Mouse (Mus musculus) forebrain, embryonic 15.5 days (tissue): ENCODE data around the gene Ccdc183. TPM values are rescaled to one million over a fixed set of nuclear protein-coding genes. Genes with fewer than 3 reads are reported as not detected.

Experiments
- ATAC-seq: fragments of 200-750 bp; cut with Nextera tagmentation; replicated peaks from 2 replicates; pipeline ENCODE4 v1.8.0; 2017; ENCODE audit warnings: mild to moderate bottlenecking, moderate TSS enrichment, moderate library complexity
- H3K27ac ChIP-seq: fragments of 300-500 bp; sonication (generic); replicated peaks from 2 replicates; pipeline ENCODE4 v1.5.1; 2015; ENCODE audit warnings: mild to moderate bottlenecking, inconsistent platforms
- H3K27me3 ChIP-seq: fragments of 300-500 bp; sonication (generic); 2 replicates; pipeline ENCODE4 v1.6.1; 2015; ENCODE audit warnings: inconsistent platforms
- H3K36me3 ChIP-seq: fragments of 300-500 bp; sonication (generic); 2 replicates; pipeline ENCODE4 v1.6.1; 2015; ENCODE audit warnings: mild to moderate bottlenecking, inconsistent platforms
- H3K4me1 ChIP-seq: fragments of 300-500 bp; sonication (generic); 2 replicates; pipeline ENCODE4 v1.6.1; 2015; ENCODE audit warnings: inconsistent platforms
- H3K4me2 ChIP-seq: fragments of 300-500 bp; sonication (generic); replicated peaks from 2 replicates; pipeline ENCODE4 v1.6.1; 2015; ENCODE audit warnings: mild to moderate bottlenecking, inconsistent platforms
- H3K4me3 ChIP-seq: fragments of 300-500 bp; sonication (generic); 2 replicates; pipeline ENCODE4 v1.5.1; 2015; ENCODE audit warnings: mild to moderate bottlenecking, inconsistent platforms
- H3K9ac ChIP-seq: fragments of 300-500 bp; sonication (generic); replicated peaks from 2 replicates; pipeline ENCODE4 v1.6.1; 2015; ENCODE audit warnings: mild to moderate bottlenecking, inconsistent platforms
- H3K9me3 ChIP-seq: fragments of 300-500 bp; sonication (generic); 2 replicates; pipeline ENCODE4 v1.6.1; 2016; ENCODE audit warnings: inconsistent platforms
- WGBS: fragments of 180-500 bp; shearing (Covaris S2); methylation state at CpG from one replicate; pipeline ENCODE4 v1.1.7; 2015; ENCODE audit warnings: mixed read lengths; 5-methylcytosine and 5-hydroxymethylcytosine counted together
- polyA plus RNA-seq: library from polyadenylated mRNA; unstranded; fragments of >200 nt; fragmentation: Nextera tagmentation; extraction: Ambion mirVana; gene quantifications from 2 replicates; pipeline ENCODE4 v1.2.1, GENCODE M21; 2015

Ccdc183 gene
- polyA plus RNA-seq, 1 experiment from 2014 or later = 0.14 TPM

DNA sequence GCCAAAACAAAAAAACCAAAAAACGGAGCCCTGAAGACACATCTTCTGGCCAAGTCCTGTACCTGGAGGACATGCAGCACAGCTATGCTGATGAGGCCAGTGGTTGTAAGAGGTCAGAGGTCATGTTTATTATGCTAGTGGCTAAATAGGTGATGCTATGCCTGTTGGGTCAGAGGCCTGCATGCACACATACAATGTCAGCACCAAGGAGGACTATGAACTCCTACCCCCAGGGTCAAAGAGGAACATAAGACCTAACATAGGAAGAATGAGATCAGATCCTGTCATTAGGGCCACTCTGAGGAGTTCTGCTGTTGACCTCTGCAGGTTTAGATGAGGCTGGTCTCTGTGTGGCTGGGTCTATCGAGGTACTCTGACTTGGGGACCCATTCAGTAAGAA lies 17.4 kb downstream of the Ccdc183 start:
- no peaks in the 10 kb centered on the region for H3K4me1 ChIP-seq
- no peak overlapping the region for H3K4me3 ChIP-seq
- no peak overlapping the region for H3K9ac ChIP-seq
- ATAC-seq = no peak
- peaks cover 73% of the 10 kb centered on the region for H3K36me3 ChIP-seq
- H3K27ac ChIP-seq = no peak overlapping the region
- H3K9me3 ChIP-seq = no peaks in the 10 kb centered on the region
- H3K27me3 ChIP-seq = no peaks in the 10 kb centered on the region
- WGBS = 81% methylated on average over 2 of the region's 2 CpGs
- no peak overlapping the region for H3K4me2 ChIP-seq

DNA sequence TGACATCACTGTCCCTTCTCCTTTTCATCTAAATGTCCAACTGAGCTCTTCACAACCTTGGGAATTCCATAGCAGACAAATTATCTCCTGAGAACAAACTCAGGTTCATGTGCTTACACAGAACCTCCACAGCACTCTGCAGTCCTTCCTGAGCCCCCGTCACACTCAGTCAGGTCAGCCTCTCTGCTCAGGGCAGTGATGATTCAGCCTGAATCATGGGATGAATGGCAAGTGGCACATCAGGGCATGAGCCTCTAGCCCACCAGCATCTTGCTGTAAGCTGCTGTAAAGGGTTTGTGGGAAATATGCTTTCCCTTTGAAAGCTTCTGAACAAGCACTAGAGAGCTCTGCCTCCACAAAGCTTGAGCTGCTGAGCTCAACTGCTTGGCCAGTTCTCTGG lies 18.7 kb downstream of the Ccdc183 start:
- Histone ChIP-seq H3K27ac (no peak overlapping the region), H3K27me3 (no peaks in the 10 kb centered on the region), H3K4me1 (no peaks in the 10 kb centered on the region), H3K36me3 (peaks cover 81% of the 10 kb centered on the region), H3K9ac (no peak overlapping the region), H3K9me3 (no peaks in the 10 kb centered on the region), H3K4me2 (no peak overlapping the region), H3K4me3 (no peak overlapping the region)
- no peak for ATAC-seq
- 100% methylated on average over 1 of the region's 1 CpGs for WGBS

DNA sequence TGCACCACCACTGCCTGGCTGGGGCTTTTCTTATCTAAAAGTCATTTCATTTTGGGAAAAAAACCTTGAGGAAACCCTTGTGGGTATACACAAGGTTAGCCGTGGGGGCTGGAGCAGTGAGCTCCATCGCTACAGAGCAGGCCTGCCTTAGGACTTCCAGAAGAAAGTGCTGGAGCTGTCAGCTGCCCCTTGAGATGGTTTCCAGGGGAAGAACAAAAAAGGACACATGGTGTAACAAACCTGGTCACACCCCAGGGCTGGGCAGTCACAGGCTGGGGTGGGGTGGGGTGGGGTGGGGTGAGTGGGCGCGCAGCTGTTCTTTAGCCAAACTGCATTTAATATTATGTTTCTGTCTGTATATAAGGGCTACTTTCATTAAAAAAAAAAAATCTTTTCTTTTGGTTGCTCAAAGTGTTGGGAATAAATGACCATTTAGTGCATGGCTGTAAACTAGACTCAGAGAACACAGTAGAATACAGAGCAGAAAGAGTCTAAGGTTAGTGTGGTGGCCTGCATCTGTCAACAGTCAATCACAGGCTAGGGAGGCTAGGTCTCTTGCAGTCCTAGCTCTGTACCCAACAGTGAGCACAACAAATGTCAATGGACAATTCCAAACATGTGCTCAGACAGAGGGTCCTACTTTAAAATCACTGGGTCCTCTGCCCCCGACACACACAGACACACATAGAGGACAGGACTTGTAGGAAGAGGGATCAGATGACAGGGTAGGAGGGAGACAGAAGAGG lies 20.5 kb downstream of the Ccdc183 start:
- H3K4me2 ChIP-seq = no peak overlapping the region
- no peak overlapping the region for H3K27ac ChIP-seq
- peaks cover 93% of the 10 kb centered on the region for H3K36me3 ChIP-seq
- no peaks in the 10 kb centered on the region for H3K4me1 ChIP-seq
- 94% methylated on average over 5 of the region's 5 CpGs for WGBS
- no peak for ATAC-seq
- no peak overlapping the region for H3K9ac ChIP-seq
- no peaks in the 10 kb centered on the region for H3K9me3 ChIP-seq
- no peak overlapping the region for H3K4me3 ChIP-seq
- no peaks in the 10 kb centered on the region for H3K27me3 ChIP-seq

DNA sequence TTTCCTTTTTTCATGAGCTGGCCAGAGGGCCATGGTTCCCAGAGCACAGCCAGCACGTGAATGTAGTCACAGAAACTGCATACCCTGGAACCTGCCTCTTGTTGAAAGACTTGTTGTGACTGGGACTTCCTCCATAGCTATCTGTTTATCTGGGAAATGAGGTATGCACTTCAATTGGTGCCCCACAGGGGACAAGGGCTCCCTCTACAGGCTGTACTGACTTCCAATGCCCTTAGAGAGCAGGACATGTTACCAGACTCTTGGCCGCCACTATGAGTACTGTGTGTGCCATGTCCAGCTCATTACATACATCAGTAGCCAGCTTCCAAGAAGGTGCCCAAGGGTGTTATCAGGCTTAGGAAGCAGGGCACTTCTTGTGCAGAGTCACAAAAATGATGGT lies 25.6 kb downstream of the Ccdc183 start:
- no peak for ATAC-seq

DNA sequence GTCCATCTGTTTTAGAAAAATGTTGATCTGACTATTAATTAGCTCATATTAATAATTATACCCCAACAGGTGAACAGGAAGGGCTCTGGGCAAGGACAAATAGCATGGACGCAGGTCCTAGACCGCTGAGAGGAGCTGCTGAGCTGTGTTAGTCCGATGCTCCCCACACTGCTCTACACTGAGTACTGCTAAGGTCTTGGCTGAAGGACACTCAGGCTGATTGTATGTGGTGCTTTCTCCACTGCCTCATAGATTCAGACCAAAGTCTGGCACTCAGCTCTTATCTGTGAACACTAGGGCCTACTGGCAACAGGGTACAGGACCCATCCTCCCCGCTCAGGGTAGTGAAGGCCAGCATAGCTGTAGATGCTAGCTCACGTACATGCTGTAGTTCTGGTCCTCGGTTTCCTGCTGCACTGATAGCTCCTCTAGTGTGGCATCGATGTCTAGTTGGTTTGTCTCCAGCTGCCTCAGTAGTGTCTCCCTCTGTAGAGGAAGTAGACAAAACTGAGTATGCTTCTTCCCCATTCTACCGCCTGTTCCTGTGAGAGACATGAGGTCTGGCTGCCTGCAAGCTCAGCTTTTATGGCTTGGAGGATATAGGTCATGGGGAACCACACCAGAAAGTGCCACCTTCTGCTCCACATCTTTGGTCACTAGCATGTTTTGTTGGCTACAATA lies 29.1 kb downstream of the Ccdc183 start:
- Histone ChIP-seq H3K4me3 (no peak overlapping the region), H3K36me3 (peaks cover 68% of the 10 kb centered on the region), H3K4me2 (no peak overlapping the region), H3K27ac (no peak overlapping the region), H3K9me3 (no peaks in the 10 kb centered on the region), H3K9ac (no peak overlapping the region), H3K27me3 (no peaks in the 10 kb centered on the region), H3K4me1 (no peaks in the 10 kb centered on the region)
- ATAC-seq = no peak
- 95% methylated on average over 8 of the region's 8 CpGs for WGBS

More for the DNA sequence above, 25.6 kb downstream of the Ccdc183 start:
- Histone ChIP-seq H3K36me3 (peaks cover 72% of the 10 kb centered on the region), H3K4me2 (no peak overlapping the region), H3K9ac (no peak overlapping the region), H3K27ac (no peak overlapping the region), H3K4me3 (no peak overlapping the region), H3K9me3 (no peaks in the 10 kb centered on the region), H3K4me1 (no peaks in the 10 kb centered on the region), H3K27me3 (no peaks in the 10 kb centered on the region)
- WGBS = 81% methylated on average over 2 of the region's 2 CpGs

DNA sequence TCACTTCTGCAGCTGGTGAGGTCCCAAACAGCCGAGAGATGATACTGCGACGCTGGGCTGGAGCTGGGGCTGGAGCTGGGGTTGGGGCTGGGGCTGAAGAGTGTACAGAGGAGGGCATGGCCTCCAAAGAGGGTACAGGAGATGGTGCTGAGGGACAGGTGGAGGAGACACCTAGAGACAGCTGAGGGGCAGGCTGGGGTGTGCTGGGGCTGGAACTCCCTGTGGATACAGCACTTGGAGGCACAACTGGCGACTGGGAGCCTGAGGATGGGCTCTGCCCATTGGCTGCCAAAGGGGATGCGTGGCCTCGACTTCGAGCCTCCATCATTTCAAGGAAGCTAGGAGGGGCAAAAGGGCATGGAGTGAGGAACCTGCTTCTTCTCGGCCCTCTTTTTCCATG lies 30.2 kb downstream of the Ccdc183 start:
- ATAC-seq = no peak
- Histone ChIP-seq H3K4me3 (no peak overlapping the region), H3K9ac (no peak overlapping the region), H3K4me1 (peaks cover 5% of the 10 kb centered on the region), H3K4me2 (no peak overlapping the region), H3K27ac (no peak overlapping the region), H3K36me3 (peaks cover 60% of the 10 kb centered on the region), H3K27me3 (no peaks in the 10 kb centered on the region), H3K9me3 (no peaks in the 10 kb centered on the region)
- 90% methylated on average over 8 of the region's 8 CpGs for whole genome bisulfite sequencing

DNA sequence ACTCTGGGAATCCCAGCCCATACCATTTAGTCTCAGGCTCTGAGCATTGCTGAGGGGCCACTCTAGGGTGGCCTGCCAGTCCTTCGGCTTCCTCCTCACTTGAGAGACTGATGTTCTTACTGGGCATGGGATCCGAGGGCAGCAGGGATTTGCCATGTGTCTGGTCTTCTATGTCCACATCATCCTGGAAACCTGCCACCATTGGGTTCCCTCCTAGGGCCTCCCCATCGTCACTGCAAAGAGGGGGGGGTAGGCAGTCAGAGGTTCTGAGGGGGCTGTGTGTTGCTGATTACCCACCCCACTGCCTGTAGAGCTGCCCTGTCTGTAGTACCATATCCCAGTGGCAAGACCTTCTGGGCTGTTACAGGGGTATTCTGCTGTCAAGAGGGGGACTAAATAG lies 31.9 kb downstream of the Ccdc183 start:
- 89% methylated on average over 3 of the region's 3 CpGs for WGBS
- no peak overlapping the region for H3K27ac ChIP-seq
- no peaks in the 10 kb centered on the region for H3K9me3 ChIP-seq
- H3K4me1 ChIP-seq = peaks cover 20% of the 10 kb centered on the region
- H3K36me3 ChIP-seq = peaks cover 44% of the 10 kb centered on the region
- H3K9ac ChIP-seq = no peak overlapping the region
- H3K4me3 ChIP-seq = no peak overlapping the region
- no peak for ATAC-seq
- H3K4me2 ChIP-seq = no peak overlapping the region
- H3K27me3 ChIP-seq = peaks cover 6% of the 10 kb centered on the region

DNA sequence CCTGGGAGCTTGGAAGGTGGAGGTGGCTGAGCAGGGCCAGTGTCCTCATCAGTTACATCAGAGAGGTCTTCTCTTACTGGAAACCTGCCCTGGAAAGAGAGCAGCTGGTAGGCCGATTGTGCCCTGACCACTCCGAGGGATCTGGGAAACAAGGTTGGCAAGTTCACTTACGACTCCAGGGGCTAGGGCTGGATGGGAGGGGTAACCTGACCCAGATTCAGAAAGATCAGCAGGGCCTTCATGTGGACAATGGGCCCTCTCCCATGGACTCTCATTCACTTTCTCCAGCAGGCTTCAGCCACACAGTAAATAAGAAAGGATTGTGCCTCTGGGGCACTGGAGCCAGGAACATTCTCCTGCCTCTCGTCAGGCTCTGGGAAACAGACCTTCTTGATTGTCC lies 32.6 kb downstream of the Ccdc183 start:
- Histone ChIP-seq H3K36me3 (peaks cover 36% of the 10 kb centered on the region), H3K4me1 (peaks cover 27% of the 10 kb centered on the region), H3K4me3 (no peak overlapping the region), H3K9me3 (no peaks in the 10 kb centered on the region), H3K27ac (no peak overlapping the region), H3K4me2 (no peak overlapping the region), H3K27me3 (peaks cover 14% of the 10 kb centered on the region), H3K9ac (no peak overlapping the region)
- 88% methylated on average over 4 of the region's 4 CpGs for WGBS
- no peak for ATAC-seq

DNA sequence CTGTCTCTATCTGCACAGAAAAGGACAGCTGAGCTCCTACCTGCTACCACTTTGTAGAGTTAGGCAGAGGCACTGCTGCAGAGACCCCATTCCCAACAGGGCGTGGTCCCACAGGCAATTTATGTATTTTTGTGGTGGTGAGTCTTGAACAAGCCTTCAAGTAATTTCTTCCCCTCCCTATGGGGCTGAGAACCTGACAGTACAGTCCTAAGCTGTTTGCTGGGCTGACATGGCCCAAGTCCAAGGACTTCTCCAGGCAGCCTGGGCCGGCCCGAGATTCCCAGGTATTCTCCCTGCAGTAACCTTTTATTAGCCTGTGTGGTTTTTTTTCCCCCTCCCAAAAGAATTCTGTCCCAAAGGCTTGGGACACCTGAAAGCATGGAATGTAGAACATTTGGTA lies 33.3 kb downstream of the Ccdc183 start:
- Histone ChIP-seq H3K36me3 (peaks cover 35% of the 10 kb centered on the region), H3K4me1 (peaks cover 33% of the 10 kb centered on the region), H3K27me3 (peaks cover 21% of the 10 kb centered on the region), H3K4me2 (no peak overlapping the region), H3K9ac (no peak overlapping the region), H3K9me3 (no peaks in the 10 kb centered on the region), H3K27ac (no peak overlapping the region), H3K4me3 (no peak overlapping the region)
- no peak for ATAC-seq
- 94% methylated on average over 3 of the region's 3 CpGs for WGBS

DNA sequence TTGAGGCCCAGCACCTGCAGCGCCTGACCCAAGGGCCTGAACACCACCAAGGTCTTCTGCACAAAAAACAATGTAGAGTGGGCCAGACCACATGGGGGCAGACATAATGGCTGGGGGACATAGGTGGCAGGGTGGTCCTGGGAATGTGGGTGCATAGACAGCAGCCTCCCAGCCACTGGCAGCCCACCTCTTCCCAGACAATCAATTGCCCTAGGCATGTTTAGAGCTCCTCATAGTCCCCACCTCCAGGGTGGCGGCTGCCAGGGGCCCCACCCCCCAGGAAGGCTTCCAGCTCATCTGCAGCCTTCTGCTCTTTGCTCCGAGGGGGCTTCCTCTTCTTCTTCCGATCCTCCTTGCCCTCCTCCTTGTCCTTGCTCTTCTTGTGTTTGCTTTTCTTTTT lies 33.9 kb downstream of the Ccdc183 start:
- ATAC-seq = no peak
- Histone ChIP-seq H3K27ac (no peak overlapping the region), H3K4me1 (peaks cover 38% of the 10 kb centered on the region)

DNA sequence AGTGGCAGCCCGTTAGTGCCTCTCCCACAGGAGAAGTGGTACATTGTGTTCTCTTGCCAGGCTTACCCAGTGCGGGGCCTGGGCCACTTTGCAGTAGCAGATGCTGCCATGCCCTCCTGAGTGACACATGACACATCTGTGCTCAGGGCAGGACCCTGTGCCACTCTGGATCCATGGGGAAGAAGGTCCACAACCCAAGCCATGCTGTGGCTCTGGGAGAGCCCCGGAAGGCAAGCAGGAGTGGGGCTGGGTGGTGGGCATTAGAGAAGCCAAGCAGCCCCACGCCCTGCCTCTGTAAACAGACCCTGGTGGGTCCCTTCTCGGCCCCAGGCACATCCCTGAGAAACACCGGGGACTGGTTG lies 34.4 kb downstream of the Ccdc183 start:
- WGBS = 82% methylated on average over 6 of the region's 6 CpGs
- peaks cover 43% of the 10 kb centered on the region for H3K4me1 ChIP-seq
- no peak overlapping the region for H3K4me3 ChIP-seq
- no peak; the same call in 1 of the 2 replicates for ATAC-seq
- peaks cover 31% of the 10 kb centered on the region for H3K27me3 ChIP-seq
- no peak overlapping the region for H3K9ac ChIP-seq
- peaks cover 30% of the 10 kb centered on the region for H3K36me3 ChIP-seq
- H3K27ac ChIP-seq = no peak overlapping the region
- no peaks in the 10 kb centered on the region for H3K9me3 ChIP-seq
- no peak overlapping the region for H3K4me2 ChIP-seq

More for the DNA sequence above, 33.9 kb downstream of the Ccdc183 start:
- H3K9me3 ChIP-seq = no peaks in the 10 kb centered on the region
- no peak overlapping the region for H3K9ac ChIP-seq
- H3K36me3 ChIP-seq = peaks cover 34% of the 10 kb centered on the region
- 71% methylated on average over 4 of the region's 4 CpGs for WGBS
- H3K4me3 ChIP-seq = no peak overlapping the region
- no peak overlapping the region for H3K4me2 ChIP-seq
- H3K27me3 ChIP-seq = peaks cover 26% of the 10 kb centered on the region

DNA sequence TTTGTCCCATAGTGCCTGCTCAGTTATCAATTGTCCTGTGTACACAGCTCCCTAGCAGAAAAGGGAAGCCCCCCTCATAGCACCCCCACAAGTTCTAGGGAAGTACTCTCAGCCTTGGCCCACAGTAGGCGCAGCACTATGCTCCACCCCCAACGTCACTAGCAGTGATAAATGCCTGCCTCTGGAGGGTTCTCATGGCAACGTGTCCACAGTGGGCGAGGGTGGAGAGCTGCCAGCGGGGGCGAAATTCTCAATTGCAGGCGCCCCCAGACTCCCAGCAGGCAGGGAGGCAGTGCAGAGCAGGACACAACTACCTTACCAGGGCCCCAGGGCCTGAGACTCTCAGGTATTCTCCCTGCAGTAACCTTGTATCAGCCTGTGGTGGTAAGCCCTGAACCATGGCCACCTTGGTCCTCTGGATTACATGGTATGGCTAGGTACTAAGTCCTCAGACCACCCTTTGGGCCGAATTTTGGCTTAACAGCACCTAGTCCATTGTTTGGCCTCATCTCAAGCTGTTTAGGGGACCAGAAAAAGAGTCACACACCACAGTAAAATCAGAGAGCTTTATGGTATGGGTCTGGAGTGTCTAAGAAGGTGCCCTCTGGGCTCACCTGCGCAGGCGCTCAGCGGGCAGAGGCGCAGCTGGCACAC lies 34.9 kb downstream of the Ccdc183 start:
- Histone ChIP-seq H3K27ac (peak overlapping the region; percentile 6; the same call in 1 of the 2 replicates), H3K9ac (no peak overlapping the region; the same call in 1 of the 2 replicates), H3K4me3 (no peak overlapping the region), H3K9me3 (no peaks in the 10 kb centered on the region), H3K27me3 (peaks cover 36% of the 10 kb centered on the region), H3K36me3 (peaks cover 30% of the 10 kb centered on the region), H3K4me2 (no peak overlapping the region), H3K4me1 (peaks cover 48% of the 10 kb centered on the region)
- no peak for ATAC-seq
- 48% methylated on average over 12 of the region's 12 CpGs for WGBS
